Mouse (Mus musculus) layer of hippocampus, postnatal 10 days (tissue): ENCODE measurements around the gene Crybb1. TPM values are rescaled to one million over a fixed set of nuclear protein-coding genes. Genes with fewer than 3 reads are reported as not detected.

ENCODE experiments used
- DNase-seq, 2 experiments: peaks; one replicate each; pipeline ENCODE4 v3.0.0; 2021; ENCODE audit warnings: low spot score in 2 of 2
- total RNA-seq, 2 experiments: library from RNA; stranded (reverse); gene quantifications; 2 replicates each; pipeline ENCODE4 v1.2.3; 2021

The Crybb1 gene
- total RNA-seq, 2 experiments from 2014 or later, result 11.3 to 12.4 TPM

- no peak for DNase-seq
Observed at GRCm38 (mm10) chr5:112283543-112284202, 28.1 kb downstream of the Crybb1 start.

GRCm38 (mm10) chr5:112284203-112284582 lies 28.6 kb downstream of the Crybb1 start:
- no peak for DNase-seq

GRCm38 (mm10) chr5:112285548-112286085 lies 30.0 kb downstream of the Crybb1 start:
- no peak for DNase-seq

GRCm38 (mm10) chr5:112286608-112286983 lies 31.0 kb downstream of the Crybb1 start:
- no peak for DNase-seq

GRCm38 (mm10) chr5:112286984-112287641 lies 31.5 kb downstream of the Crybb1 start:
- DNase-seq, result no peak

- no peak for DNase-seq
Observed at GRCm38 (mm10) chr5:112287652-112288051, 32.0 kb downstream of the Crybb1 start.

- no peak for DNase-seq
Observed at GRCm38 (mm10) chr5:112288193-112289141, 32.9 kb downstream of the Crybb1 start.

GRCm38 (mm10) chr5:112289236-112289635 lies 33.6 kb downstream of the Crybb1 start:
- no peak for DNase-seq

- DNase-seq, result no peak
Observed at GRCm38 (mm10) chr5:112289819-112290535, 34.4 kb downstream of the Crybb1 start.

GRCm38 (mm10) chr5:112290536-112290880 lies 34.9 kb downstream of the Crybb1 start:
- DNase-seq, result no peak

GRCm38 (mm10) chr5:112291866-112292265 lies 36.3 kb downstream of the Crybb1 start:
- no peak for DNase-seq

- DNase-seq, result no peak
Observed at GRCm38 (mm10) chr5:112292343-112292980, 36.8 kb downstream of the Crybb1 start.

- no peak for DNase-seq
Observed at GRCm38 (mm10) chr5:112293800-112294199, 38.2 kb downstream of the Crybb1 start.

GRCm38 (mm10) chr5:112294696-112295095 lies 39.1 kb downstream of the Crybb1 start:
- no peak for DNase-seq

GRCm38 (mm10) chr5:112295162-112295561 lies 39.5 kb downstream of the Crybb1 start:
- DNase-seq, result no peak

- DNase-seq, result no peak
Observed at GRCm38 (mm10) chr5:112295564-112295963, 39.9 kb downstream of the Crybb1 start.

- DNase-seq, result no peak
Observed at GRCm38 (mm10) chr5:112296404-112297181, 41.0 kb downstream of the Crybb1 start.

- no peak for DNase-seq
Observed at GRCm38 (mm10) chr5:112297257-112297656, 41.6 kb downstream of the Crybb1 start.

- DNase-seq, result no peak
Observed at GRCm38 (mm10) chr5:112298226-112298988, 42.8 kb downstream of the Crybb1 start.
